Mouse (Mus musculus): ENCODE measurements around the gene 1190007I07Rik.

DNA sequence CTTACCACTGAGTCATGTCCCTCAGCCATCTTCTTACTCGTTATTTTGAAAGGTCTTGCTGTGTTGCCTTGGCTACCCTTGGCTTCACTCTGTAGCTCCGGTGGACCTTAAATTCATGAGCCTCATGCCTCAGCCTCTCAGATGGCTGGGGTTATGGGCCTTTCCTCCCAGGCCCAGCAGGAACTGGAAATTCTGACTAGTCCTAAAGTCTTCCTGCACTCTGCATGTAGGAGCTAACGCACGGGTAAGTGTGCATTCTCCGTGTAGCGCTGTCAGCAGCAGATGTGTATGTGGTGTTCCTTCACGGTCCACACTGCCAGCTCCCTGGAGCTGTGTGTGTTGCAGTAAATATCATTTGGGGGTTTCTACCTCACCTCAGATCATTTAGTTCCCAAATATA is 8.1 kb upstream of the 1190007I07Rik start:
- no peak for TF ChIP-seq POLR2A (IDR thresholded peaks at IDR 0.05; ENCODE audit: control insufficient read depth, low read depth, low read length)
- TF ChIP-seq CTCF (IDR thresholded peaks at IDR 0.05; ENCODE audit: control insufficient read depth, insufficient read depth, insufficient replicate concordance, low read depth, low read length): no peak

All from testis, adult 2 months (tissue).